21 mouse cellular contexts compared by ENCODE assay signal in the genomic region with DNA sequence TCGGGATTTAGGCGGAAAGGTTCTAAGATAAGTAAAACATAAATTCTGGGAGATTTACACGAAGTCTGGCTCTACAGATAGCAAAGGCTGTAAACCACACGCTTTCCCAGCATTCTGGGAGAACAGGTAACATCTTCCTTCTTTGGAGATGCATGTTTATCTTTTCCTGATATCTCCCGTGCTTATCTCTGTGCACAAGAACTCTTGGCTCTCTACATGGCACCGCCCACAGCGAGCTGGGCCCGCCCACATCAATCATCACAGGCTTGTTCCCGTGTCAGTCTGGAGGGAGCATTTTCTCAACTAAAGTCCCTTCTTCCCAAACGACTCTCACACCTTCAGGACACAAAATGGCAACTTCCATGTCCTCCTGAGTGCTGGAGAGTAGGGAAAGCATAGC. TPM values are rescaled to one million over a fixed set of nuclear protein-coding genes. Genes with fewer than 3 reads are reported as not detected.
DNase-seq lines count a peak whose midpoint lies in the region; ATAC-seq and TF ChIP-seq lines count a peak whose summit lies in the region.
"Had no signal": no experiment of that assay in that cellular context is flagged by ENCODE, and none has a peak within 500 bp of the region (broad histone marks: within the 10 kb centered on the region; RNA-seq: fewer than 3 reads in every experiment).

No protein-coding gene starts in this region.

- H3K4me3 ChIP-seq in liver, adult 2 months (ENCODE audit: insufficient read depth, low read depth, low read length) = no peak overlapping the region
- H3K4me3 ChIP-seq in liver, embryonic 11.5 days (ENCODE audit: low read depth, low read length) = no peak overlapping the region
- H3K4me3 ChIP-seq in liver, embryonic 13.5 days (replicated peaks) = no peak overlapping the region
- H3K4me3 ChIP-seq in gastrocnemius, adult 2 months = no peak overlapping the region
- no peak overlapping the region for H3K4me3 ChIP-seq in kidney, embryonic 16.5 days (ENCODE audit: low read length)
- H3K4me3 ChIP-seq: embryonic facial prominence, embryonic 10.5 days; forebrain, embryonic 13.5 days; heart, embryonic 13.5 days; hindbrain, embryonic 15.5 days had no signal

- H3K9me3 ChIP-seq in liver, embryonic 11.5 days (ENCODE audit: control insufficient read depth, low read length) = no peaks in the 10 kb centered on the region
- no peaks in the 10 kb centered on the region for H3K9me3 ChIP-seq in liver, embryonic 13.5 days (replicated peaks)
- no peaks in the 10 kb centered on the region for H3K9me3 ChIP-seq in kidney, embryonic 16.5 days (ENCODE audit: low read length)
- H3K9me3 ChIP-seq: embryonic facial prominence, embryonic 10.5 days; forebrain, embryonic 13.5 days; heart, embryonic 13.5 days; hindbrain, embryonic 15.5 days had no signal

- no peaks in the 10 kb centered on the region for H3K36me3 ChIP-seq in liver, adult 2 months (ENCODE audit: control insufficient read depth, insufficient read depth, low read length)
- no peaks in the 10 kb centered on the region for H3K36me3 ChIP-seq in liver, embryonic 11.5 days (ENCODE audit: control insufficient read depth, insufficient read depth, low read length)
- no peaks in the 10 kb centered on the region for H3K36me3 ChIP-seq in liver, embryonic 13.5 days
- H3K36me3 ChIP-seq in kidney, embryonic 16.5 days (ENCODE audit: insufficient read depth, low read length) = no peaks in the 10 kb centered on the region
- H3K36me3 ChIP-seq: embryonic facial prominence, embryonic 10.5 days; heart, embryonic 13.5 days; hindbrain, embryonic 15.5 days had no signal

- TF ChIP-seq CTCF in liver, adult 2 months (IDR thresholded peaks at IDR 0.05; ENCODE audit: low read depth, low read length) = no peak
- TF ChIP-seq CTCF in gastrocnemius, adult 2 months (IDR thresholded peaks at IDR 0.05) = no peak

- H3K9ac ChIP-seq in liver, adult 2 months (ENCODE audit: low read depth, low read length) = peak overlapping the region; percentile 58
- no peak overlapping the region for H3K9ac ChIP-seq in liver, embryonic 11.5 days (ENCODE audit: low read depth, low read length)
- no peak overlapping the region for H3K9ac ChIP-seq in liver, embryonic 13.5 days
- no peak overlapping the region for H3K9ac ChIP-seq in kidney, embryonic 16.5 days (replicated peaks; ENCODE audit: low read length)
- H3K9ac ChIP-seq: forebrain, embryonic 13.5 days; heart, embryonic 13.5 days; hindbrain, embryonic 15.5 days had no signal

- WGBS in liver, adult 2 months = 25% methylated on average over 10 of the region's 10 CpGs
- 48% methylated on average over 10 of the region's 10 CpGs for WGBS in liver, embryonic 11.5 days
- 35% methylated on average over 10 of the region's 10 CpGs for WGBS in liver, embryonic 13.5 days (ENCODE audit: insufficient replicate concordance)
- 58% methylated on average over 10 of the region's 10 CpGs for WGBS in kidney, embryonic 16.5 days

- no peaks in the 10 kb centered on the region for H3K27me3 ChIP-seq in liver, adult 2 months (ENCODE audit: control insufficient read depth, insufficient read depth, low read length)
- no peaks in the 10 kb centered on the region for H3K27me3 ChIP-seq in liver, embryonic 11.5 days (replicated peaks; ENCODE audit: control insufficient read depth, insufficient read depth, low read length)
- no peaks in the 10 kb centered on the region for H3K27me3 ChIP-seq in liver, embryonic 13.5 days
- H3K27me3 ChIP-seq in kidney, embryonic 16.5 days (ENCODE audit: insufficient read depth, low read length) = no peaks in the 10 kb centered on the region
- H3K27me3 ChIP-seq: forebrain, embryonic 13.5 days; heart, embryonic 13.5 days; hindbrain, embryonic 15.5 days had no signal

- H3K4me1 ChIP-seq in liver, adult 2 months (ENCODE audit: control insufficient read depth, insufficient read depth, low read length) = peaks cover 13% of the 10 kb centered on the region
- no peaks in the 10 kb centered on the region for H3K4me1 ChIP-seq in liver, embryonic 11.5 days (replicated peaks; ENCODE audit: control insufficient read depth, insufficient read depth, low read length)
- peaks cover 8% of the 10 kb centered on the region for H3K4me1 ChIP-seq in liver, embryonic 13.5 days (replicated peaks)
- H3K4me1 ChIP-seq in kidney, embryonic 16.5 days (ENCODE audit: insufficient read depth, low read length) = no peaks in the 10 kb centered on the region
- H3K4me1 ChIP-seq: embryonic facial prominence, embryonic 10.5 days; forebrain, embryonic 13.5 days; heart, embryonic 13.5 days; hindbrain, embryonic 15.5 days had no signal

- no peaks in the 10 kb centered on the region; the same call in 1 of the 2 replicates for H3K79me2 ChIP-seq in liver, adult 2 months (ENCODE audit: control insufficient read depth, insufficient read depth, low read length)

- TF ChIP-seq POLR2A in liver, adult 2 months (IDR thresholded peaks at IDR 0.05; ENCODE audit: extremely low read depth, insufficient read depth, low read length) = no peak

- no peak overlapping the region for H3K4me2 ChIP-seq in liver, embryonic 11.5 days
- H3K4me2 ChIP-seq in liver, embryonic 13.5 days = no peak overlapping the region
- H3K4me2 ChIP-seq in kidney, embryonic 16.5 days (replicated peaks; ENCODE audit: low read depth, low read length) = no peak overlapping the region
- H3K4me2 ChIP-seq: forebrain, embryonic 13.5 days; heart, embryonic 13.5 days; hindbrain, embryonic 15.5 days had no signal

- peak overlapping the region; percentile 100 for H3K27ac ChIP-seq in liver, adult 2 months (replicated peaks; ENCODE audit: insufficient read depth, low read depth, low read length)
- H3K27ac ChIP-seq in liver, embryonic 11.5 days (ENCODE audit: low read depth, low read length) = no peak overlapping the region
- H3K27ac ChIP-seq in liver, embryonic 13.5 days = no peak overlapping the region
- no peak overlapping the region for H3K27ac ChIP-seq in gastrocnemius, adult 2 months
- H3K27ac ChIP-seq in kidney, embryonic 16.5 days (ENCODE audit: low read length) = no peak overlapping the region
- H3K27ac ChIP-seq: embryonic facial prominence, embryonic 10.5 days; forebrain, embryonic 13.5 days; heart, embryonic 13.5 days; hindbrain, embryonic 15.5 days had no signal

- ATAC-seq in liver, embryonic 11.5 days (replicated peaks; ENCODE audit: low FRiP score) = no peak
- 0 out of 2 replicates have a peak, but pooled peaks have one; percentile 39 for ATAC-seq in liver, embryonic 13.5 days (ENCODE audit: low read depth)
- ATAC-seq in kidney, embryonic 16.5 days (ENCODE audit: low FRiP score, low TSS enrichment) = no peak
- ATAC-seq: forebrain, embryonic 13.5 days had no signal

- intact Hi-C loops in gastrocnemius, adult 2 months (cut with DNase I) = no loop called here

- DNase-seq in liver, adult 2 months (ENCODE audit: extremely low read depth, low read depth, low spot score) = peak; percentile 88
- no peak for DNase-seq in liver, embryonic 11.5 days (ENCODE audit: low spot score)
- peak; percentile 35 for DNase-seq in ZHBTc4 (ENCODE audit: low read depth, low spot score)
- no peak for DNase-seq in liver, embryonic 13.5 days
- DNase-seq in yolk sac, embryonic 10.5 days (ENCODE audit: low spot score) = peak; percentile 58
- no peak for DNase-seq in layer of hippocampus, postnatal 10 days (ENCODE audit: low spot score in 2 of 2)
- DNase-seq in gastrocnemius, adult 2 months = no peak
- DNase-seq: adrenal gland, adult 8-10 months; adrenal gland, postnatal 36 days; cerebellum, adult 2 months; cerebellum, postnatal 10 days; gastrocnemius, postnatal 14 days; heart, postnatal 36 days had no signal

RNA-seq across cellular contexts. Expression of gene Abcc12, which starts 12.6 kb away (rescaled TPM):
- 0.18 and 0.81 TPM in 2 replicates for total RNA-seq in liver, adult 2 months (2014; rRNA removed)
- polyA plus RNA-seq in liver, adult 2 months (2012; rRNA removed) = 0.21 TPM in 1 of 2 replicates, not detected in the other
- not detected in 2 replicates for polyA plus RNA-seq in liver, embryonic 11.5 days (2014; fragmentation: Nextera tagmentation; extraction: Ambion mirVana)
- not detected in 2 replicates for polyA plus RNA-seq in liver, embryonic 13.5 days (2015; fragmentation: Nextera tagmentation; extraction: Ambion mirVana)
- total RNA-seq in layer of hippocampus, postnatal 10 days (2021) = under 1 TPM; 0.67 to 0.80 TPM
- not detected for total RNA-seq in gastrocnemius, adult 2 months (2021)
- 0.05 and 0.06 TPM in 2 replicates for polyA plus RNA-seq in kidney, embryonic 16.5 days (2015; fragmentation: Nextera tagmentation; extraction: Ambion mirVana)
- total RNA-seq: adrenal gland, postnatal 36 days; heart, adult 8-10 months; heart, postnatal 36 days had no signal
- polyA plus RNA-seq: embryonic facial prominence, embryonic 10.5 days; heart, embryonic 13.5 days; heart, postnatal 0 days; hindbrain, embryonic 11.5 days had no signal

RNA-seq across cellular contexts. Expression of gene Lonp2, which starts 30.7 kb away (rescaled TPM):
- total RNA-seq in liver, adult 2 months (2014; rRNA removed) = 244 and 308 TPM in 2 replicates
- polyA plus RNA-seq in liver, adult 2 months (2012; rRNA removed) = 278 and 299 TPM in 2 replicates
- polyA plus RNA-seq in liver, embryonic 11.5 days (2014; fragmentation: Nextera tagmentation; extraction: Ambion mirVana) = 50.3 and 60.6 TPM in 2 replicates
- 34.5 and 42.2 TPM in 2 replicates for polyA plus RNA-seq in liver, embryonic 13.5 days (2015; fragmentation: Nextera tagmentation; extraction: Ambion mirVana)
- 10 to 100 TPM; 61.6 to 61.8 TPM for total RNA-seq in layer of hippocampus, postnatal 10 days (2021)
- total RNA-seq in gastrocnemius, adult 2 months (2021) = 10 to 100 TPM; 51.7 to 55.6 TPM
- polyA plus RNA-seq in kidney, embryonic 16.5 days (2015; fragmentation: Nextera tagmentation; extraction: Ambion mirVana) = 74.9 and 77.6 TPM in 2 replicates

Comparison
In these comparisons a context has a peak if more than half of its experiments do, and no peak if none do; other contexts are left out.
1. DNase-seq: peak in liver, adult 2 months (single experiment), ZHBTc4 (single experiment) and yolk sac, embryonic 10.5 days (single experiment); none in liver, embryonic 11.5 days (single experiment), liver, embryonic 13.5 days (single experiment), layer of hippocampus, postnatal 10 days (0 of 2) and gastrocnemius, adult 2 months (single experiment).